Mouse (Mus musculus): Measurements from ENCODE around the gene Fam186b.

GRCm38 (mm10) chr15:99262702-99263101 is 33.0 kb downstream of the Fam186b start:
- TF ChIP-seq CTCF (IDR thresholded peaks at IDR 0.05; ENCODE audit: low read depth) (no peak), EP300 (IDR thresholded peaks at IDR 0.05; ENCODE audit: low read depth) (no peak)
